Mouse (Mus musculus) kidney, embryonic 16.5 days (tissue): ENCODE data around the gene Gm2174. TPM values are rescaled to one million over a fixed set of nuclear protein-coding genes. Genes with fewer than 3 reads are reported as not detected.

Experiments used
- ATAC-seq: fragments of 200-750 bp; cut with Nextera tagmentation; 2 replicates; pipeline ENCODE4 v1.8.0; 2017; ENCODE audit warnings: moderate TSS enrichment; ENCODE audit not compliant: low FRiP score, low TSS enrichment
- H3K27ac ChIP-seq: fragments of 300-500 bp; sonication (generic); 2 replicates; pipeline ENCODE4 v1.5.1; 2014; ENCODE audit warnings: low read length
- H3K27me3 ChIP-seq: fragments of 300-500 bp; sonication (generic); 2 replicates; pipeline ENCODE4 v1.6.1; 2014; ENCODE audit warnings: low read length, control low read depth, mixed read lengths; ENCODE audit not compliant: insufficient read depth
- H3K36me3 ChIP-seq: fragments of 300-500 bp; sonication (generic); 2 replicates; pipeline ENCODE4 v1.6.1; 2014; ENCODE audit warnings: low read length, control low read depth, mixed read lengths; ENCODE audit not compliant: insufficient read depth
- H3K4me1 ChIP-seq: fragments of 300-500 bp; sonication (generic); 2 replicates; pipeline ENCODE4 v1.6.1; 2014; ENCODE audit warnings: low read length, control low read depth, mixed read lengths; ENCODE audit not compliant: insufficient read depth
- H3K4me2 ChIP-seq: fragments of 300-500 bp; sonication (generic); replicated peaks from 2 replicates; pipeline ENCODE4 v1.6.1; 2014; ENCODE audit warnings: low read depth, low read length
- H3K4me3 ChIP-seq: fragments of 300-500 bp; sonication (generic); 2 replicates; pipeline ENCODE4 v1.5.1; 2014; ENCODE audit warnings: mild to moderate bottlenecking, low read length
- H3K9ac ChIP-seq: fragments of 300-500 bp; sonication (generic); replicated peaks from 2 replicates; pipeline ENCODE4 v1.6.1; 2014; ENCODE audit warnings: low read length
- H3K9me3 ChIP-seq: fragments of 300-500 bp; sonication (generic); 2 replicates; pipeline ENCODE4 v1.6.1; 2016; ENCODE audit warnings: low read length, control low read depth
- WGBS: fragments of 180-500 bp; shearing (Covaris S2); extraction: QIAGEN DNeasy Blood & Tissue Kit; methylation state at CpG from one replicate; pipeline ENCODE4 v1.1.7; 2014; 5-methylcytosine and 5-hydroxymethylcytosine counted together
- polyA plus RNA-seq: library from polyadenylated mRNA; unstranded; fragments of >200 nt; fragmentation: Nextera tagmentation; extraction: Ambion mirVana; gene quantifications from 2 replicates; pipeline ENCODE4 v1.2.1, GENCODE M21; 2015

Gm2174 gene
- polyA plus RNA-seq, 1 experiment from 2014 or later, result 3.5 TPM

- Histone ChIP-seq H3K27ac (peak within 1 kb of the TSS; percentile 93), H3K4me1 (no peaks in the 10 kb centered on the region), H3K36me3 (no peaks in the 10 kb centered on the region), H3K9me3 (no peaks in the 10 kb centered on the region), H3K4me2 (peak within 1 kb of the TSS; percentile 54), H3K27me3 (no peaks in the 10 kb centered on the region), H3K9ac (peak within 1 kb of the TSS; percentile 82), H3K4me3 (peak within 1 kb of the TSS; percentile 65)
- WGBS, result 30% methylated on average over 22 of the region's 22 CpGs
- peak; percentile 85 for ATAC-seq
These were observed 7.1 kb downstream of the Gm2174 start, which contains the start of gene Ints6l for GRCm38 (mm10) chrX:56454671-56455371. Gene Ints6l, plus strand, starts transcription at chrX:56454857.

- WGBS, result 26% methylated on average over 50 of the region's 65 CpGs
- H3K4me1 ChIP-seq, result no peaks in the 10 kb centered on the region
- H3K4me2 ChIP-seq, result peak overlapping the region; percentile 54
- no peaks in the 10 kb centered on the region for H3K9me3 ChIP-seq
- peak overlapping the region; percentile 93 for H3K27ac ChIP-seq
- peak overlapping the region; percentile 82 for H3K9ac ChIP-seq
- H3K4me3 ChIP-seq, result peak overlapping the region; percentile 65
- no peaks in the 10 kb centered on the region for H3K27me3 ChIP-seq
- ATAC-seq, result peak; percentile 97
- no peaks in the 10 kb centered on the region for H3K36me3 ChIP-seq
These were observed 7.8 kb downstream of the Gm2174 start for GRCm38 (mm10) chrX:56455372-56456246.

GRCm38 (mm10) chrX:56456379-56456778 lies 8.6 kb downstream of the Gm2174 start:
- H3K4me1 ChIP-seq, result peaks cover 3% of the 10 kb centered on the region; the same call in 1 of the 2 replicates
- peak overlapping the region; percentile 57 for H3K9ac ChIP-seq
- H3K36me3 ChIP-seq, result no peaks in the 10 kb centered on the region
- peak overlapping the region; percentile 65 for H3K4me3 ChIP-seq
- H3K27ac ChIP-seq, result peak overlapping the region; percentile 81
- no peaks in the 10 kb centered on the region for H3K27me3 ChIP-seq
- WGBS, result 31% methylated on average over 8 of the region's 8 CpGs
- ATAC-seq, result peak; percentile 32
- H3K4me2 ChIP-seq, result peak overlapping the region; percentile 53
- no peaks in the 10 kb centered on the region for H3K9me3 ChIP-seq

GRCm38 (mm10) chrX:56462020-56462933 lies 14.5 kb downstream of the Gm2174 start:
- no peak overlapping the region for H3K9ac ChIP-seq
- peak overlapping the region; percentile 43; the same call in 1 of the 2 replicates for H3K27ac ChIP-seq
- no peaks in the 10 kb centered on the region for H3K9me3 ChIP-seq
- no peaks in the 10 kb centered on the region for H3K27me3 ChIP-seq
- WGBS, result 56% methylated on average over 14 of the region's 14 CpGs
- no peak overlapping the region for H3K4me3 ChIP-seq
- H3K4me1 ChIP-seq, result peaks cover 13% of the 10 kb centered on the region
- ATAC-seq, result no peak
- peak overlapping the region; percentile 11; the same call in 1 of the 2 replicates for H3K4me2 ChIP-seq
- no peaks in the 10 kb centered on the region for H3K36me3 ChIP-seq

- Histone ChIP-seq H3K4me1 (peaks cover 27% of the 10 kb centered on the region), H3K27ac (no peak overlapping the region), H3K36me3 (no peaks in the 10 kb centered on the region), H3K9me3 (no peaks in the 10 kb centered on the region), H3K27me3 (no peaks in the 10 kb centered on the region), H3K4me3 (no peak overlapping the region), H3K9ac (no peak overlapping the region), H3K4me2 (no peak overlapping the region)
- ATAC-seq, result no peak
- 80% methylated on average over 1 of the region's 1 CpGs for WGBS
These were observed 17.1 kb downstream of the Gm2174 start for GRCm38 (mm10) chrX:56464906-56465305.

GRCm38 (mm10) chrX:56467688-56468087 lies 19.9 kb downstream of the Gm2174 start:
- Histone ChIP-seq H3K9ac (no peak overlapping the region), H3K9me3 (no peaks in the 10 kb centered on the region), H3K4me3 (no peak overlapping the region), H3K4me1 (peaks cover 17% of the 10 kb centered on the region; the same call in 1 of the 2 replicates), H3K36me3 (no peaks in the 10 kb centered on the region), H3K27ac (peak overlapping the region; percentile 76; the same call in 1 of the 2 replicates), H3K4me2 (no peak overlapping the region), H3K27me3 (no peaks in the 10 kb centered on the region)
- ATAC-seq, result peak; percentile 58
- WGBS, result 40% methylated on average over 4 of the region's 4 CpGs

GRCm38 (mm10) chrX:56468422-56468821 lies 20.7 kb downstream of the Gm2174 start:
- H3K36me3 ChIP-seq, result no peaks in the 10 kb centered on the region
- no peaks in the 10 kb centered on the region for H3K27me3 ChIP-seq
- peak overlapping the region; percentile 76 for H3K27ac ChIP-seq
- H3K4me1 ChIP-seq, result peaks cover 17% of the 10 kb centered on the region; the same call in 1 of the 2 replicates
- 26% methylated on average over 6 of the region's 6 CpGs for WGBS
- ATAC-seq, result peak; percentile 81
- no peaks in the 10 kb centered on the region for H3K9me3 ChIP-seq
- no peak overlapping the region for H3K9ac ChIP-seq
- no peak overlapping the region for H3K4me3 ChIP-seq
- 0 out of 2 replicates have a peak overlapping the region, but pooled peaks have one; percentile 2 for H3K4me2 ChIP-seq

- Histone ChIP-seq H3K27me3 (no peaks in the 10 kb centered on the region), H3K27ac (no peak overlapping the region; the same call in 1 of the 2 replicates)
- no peak for ATAC-seq
These were observed 26.3 kb downstream of the Gm2174 start for GRCm38 (mm10) chrX:56474035-56474434.

GRCm38 (mm10) chrX:56477553-56477952 lies 29.8 kb downstream of the Gm2174 start:
- Histone ChIP-seq H3K27ac (no peak overlapping the region), H3K9ac (no peak overlapping the region), H3K27me3 (no peaks in the 10 kb centered on the region), H3K9me3 (no peaks in the 10 kb centered on the region), H3K4me3 (no peak overlapping the region), H3K36me3 (0 out of 2 replicates have a peak, but pooled peaks cover 4% of the 10 kb centered on the region), H3K4me1 (0 out of 2 replicates have a peak, but pooled peaks cover 2% of the 10 kb centered on the region), H3K4me2 (no peak overlapping the region)
- no peak for ATAC-seq
- 73% methylated on average over 3 of the region's 3 CpGs for WGBS

More at GRCm38 (mm10) chrX:56474035-56474434, 26.3 kb downstream of the Gm2174 start:
- Histone ChIP-seq H3K36me3 (no peaks in the 10 kb centered on the region), H3K9ac (no peak overlapping the region), H3K4me3 (no peak overlapping the region), H3K4me1 (0 out of 2 replicates have a peak, but pooled peaks cover 2% of the 10 kb centered on the region), H3K4me2 (no peak overlapping the region), H3K9me3 (no peaks in the 10 kb centered on the region)
- 63% methylated on average over 8 of the region's 8 CpGs for WGBS
